Comparison of ENCODE assay signal across 8 mouse cellular contexts in genomic region chr11:86022439-86022838, GRCm38 (mm10).
DNase-seq lines count a peak whose midpoint lies in the region; ATAC-seq and TF ChIP-seq lines count a peak whose summit lies in the region.

No protein-coding gene starts in this region.

- no peaks in the 10 kb centered on the region for H3K27me3 ChIP-seq in kidney, postnatal 0 days (ENCODE audit: insufficient read depth, low read length)
- H3K27me3 ChIP-seq in heart, embryonic 13.5 days (replicated peaks), result no peaks in the 10 kb centered on the region
- H3K27me3 ChIP-seq in neural tube, embryonic 15.5 days (replicated peaks), result no peaks in the 10 kb centered on the region

- H3K27ac ChIP-seq in kidney, postnatal 0 days, result no peak overlapping the region
- H3K27ac ChIP-seq in heart, embryonic 13.5 days (replicated peaks), result 0 out of 2 replicates have a peak overlapping the region, but pooled peaks have one; percentile 21
- no peak overlapping the region for H3K27ac ChIP-seq in neural tube, embryonic 15.5 days (replicated peaks)

- H3K9me3 ChIP-seq in kidney, postnatal 0 days (replicated peaks; ENCODE audit: low read length), result no peaks in the 10 kb centered on the region
- no peaks in the 10 kb centered on the region for H3K9me3 ChIP-seq in heart, embryonic 13.5 days
- no peaks in the 10 kb centered on the region for H3K9me3 ChIP-seq in neural tube, embryonic 15.5 days (replicated peaks)

- H3K4me3 ChIP-seq in kidney, postnatal 0 days (replicated peaks; ENCODE audit: low read depth, low read length), result no peak overlapping the region
- H3K4me3 ChIP-seq in heart, embryonic 13.5 days, result no peak overlapping the region
- no peak overlapping the region for H3K4me3 ChIP-seq in neural tube, embryonic 15.5 days (replicated peaks)

- 52% methylated on average over 4 of the region's 4 CpGs for WGBS in kidney, postnatal 0 days
- 55% methylated on average over 4 of the region's 4 CpGs for WGBS in heart, embryonic 13.5 days
- 69% methylated on average over 4 of the region's 4 CpGs for WGBS in neural tube, embryonic 15.5 days

- DNase-seq in kidney, postnatal 0 days (ENCODE audit: low spot score), result peak; percentile 39
- no peak for DNase-seq in kidney, adult 9 months
- DNase-seq in brain, adult 2 months (ENCODE audit: low read depth, low spot score), result peak; percentile 14
- DNase-seq in lung, postnatal 14 days, result peak; percentile 39
- DNase-seq in T-cell, adult 2 months (ENCODE audit: low spot score), result no peak
- DNase-seq in ovary, postnatal 10 days (ENCODE audit: low spot score), result no peak

- no peak overlapping the region for H3K4me2 ChIP-seq in kidney, postnatal 0 days (ENCODE audit: low read length)
- H3K4me2 ChIP-seq in heart, embryonic 13.5 days, result no peak overlapping the region
- H3K4me2 ChIP-seq in neural tube, embryonic 15.5 days, result no peak overlapping the region

- no peak overlapping the region for H3K9ac ChIP-seq in kidney, postnatal 0 days (ENCODE audit: low read depth, low read length)
- H3K9ac ChIP-seq in heart, embryonic 13.5 days, result no peak overlapping the region
- H3K9ac ChIP-seq in neural tube, embryonic 15.5 days (replicated peaks), result no peak overlapping the region

- no peak for TF ChIP-seq CTCF in kidney, postnatal 0 days (IDR thresholded peaks at IDR 0.05; ENCODE audit: low read depth)

- no peaks in the 10 kb centered on the region for H3K4me1 ChIP-seq in kidney, postnatal 0 days (replicated peaks; ENCODE audit: insufficient read depth, low read length)
- peaks cover 9% of the 10 kb centered on the region; the same call in 1 of the 2 replicates for H3K4me1 ChIP-seq in heart, embryonic 13.5 days
- H3K4me1 ChIP-seq in neural tube, embryonic 15.5 days, result peaks cover 10% of the 10 kb centered on the region; the same call in 1 of the 2 replicates

- H3K36me3 ChIP-seq in kidney, postnatal 0 days (ENCODE audit: insufficient read depth, low read length), result no peaks in the 10 kb centered on the region
- H3K36me3 ChIP-seq in heart, embryonic 13.5 days, result no peaks in the 10 kb centered on the region
- no peaks in the 10 kb centered on the region for H3K36me3 ChIP-seq in neural tube, embryonic 15.5 days

- ATAC-seq in kidney, postnatal 0 days (replicated peaks; ENCODE audit: low FRiP score, low read depth), result no peak
- no peak for ATAC-seq in heart, embryonic 13.5 days (ENCODE audit: extremely low read depth, insufficient number of reproducible peaks, low FRiP score, low TSS enrichment)
- no peak for ATAC-seq in neural tube, embryonic 15.5 days (ENCODE audit: low FRiP score)

Comparison
In these comparisons a context has a peak if more than half of its experiments do, and no peak if none do; other contexts are left out.
1. DNase-seq: peak in kidney, postnatal 0 days (single experiment), brain, adult 2 months (single experiment) and lung, postnatal 14 days (single experiment); none in kidney, adult 9 months (single experiment), T-cell, adult 2 months (single experiment) and ovary, postnatal 10 days (single experiment).